Mouse (Mus musculus) heart, postnatal 0 days (tissue): Measurements from ENCODE around the gene Leo1.

ENCODE experiments used
- CTCF ChIP-seq: IDR thresholded peaks from 2 replicates; pipeline ENCODE4 v1.5.1; 2016; ENCODE audit warnings: antibody characterized with exemption, control low read depth, low read depth
- EP300 ChIP-seq: IDR thresholded peaks from 2 replicates; pipeline ENCODE4 v1.6.1; 2016; ENCODE audit warnings: antibody characterized with exemption, low read depth

DNA sequence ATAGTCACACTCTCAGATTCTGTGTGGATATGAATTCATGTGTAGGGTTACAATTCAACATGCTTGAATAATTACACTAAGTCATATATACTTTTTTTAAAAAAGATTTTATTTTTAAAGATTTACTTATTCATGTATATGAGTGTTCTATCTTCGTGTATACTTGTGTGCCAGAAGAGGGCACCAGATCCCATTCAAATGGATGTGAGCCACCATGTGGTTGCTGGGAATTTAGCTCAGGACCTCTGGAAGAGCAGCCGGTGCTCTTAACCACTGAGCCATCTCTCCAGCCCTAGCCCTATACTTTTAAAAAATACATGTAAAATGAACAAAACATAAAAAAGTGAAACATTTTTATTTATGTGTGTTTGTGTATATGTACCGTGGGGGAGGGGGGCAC lies 26.3 kb downstream of the Leo1 start:
- no peak for TF ChIP-seq EP300
- TF ChIP-seq CTCF: no peak
